Mouse (Mus musculus) heart, postnatal 0 days (tissue): Measurements from ENCODE around the gene Fam163a.

Experiments
- CTCF ChIP-seq: IDR thresholded peaks from 2 replicates; pipeline ENCODE4 v1.5.1; 2016; ENCODE audit warnings: antibody characterized with exemption, control low read depth, low read depth
- EP300 ChIP-seq: IDR thresholded peaks from 2 replicates; pipeline ENCODE4 v1.6.1; 2016; ENCODE audit warnings: antibody characterized with exemption, low read depth

GRCm38 (mm10) chr1:156058207-156058606 is 146.6 kb downstream of the Fam163a start:
- TF ChIP-seq CTCF (no peak), EP300 (no peak)
